Mouse (Mus musculus): ENCODE results near the gene Xylt1.

DNA sequence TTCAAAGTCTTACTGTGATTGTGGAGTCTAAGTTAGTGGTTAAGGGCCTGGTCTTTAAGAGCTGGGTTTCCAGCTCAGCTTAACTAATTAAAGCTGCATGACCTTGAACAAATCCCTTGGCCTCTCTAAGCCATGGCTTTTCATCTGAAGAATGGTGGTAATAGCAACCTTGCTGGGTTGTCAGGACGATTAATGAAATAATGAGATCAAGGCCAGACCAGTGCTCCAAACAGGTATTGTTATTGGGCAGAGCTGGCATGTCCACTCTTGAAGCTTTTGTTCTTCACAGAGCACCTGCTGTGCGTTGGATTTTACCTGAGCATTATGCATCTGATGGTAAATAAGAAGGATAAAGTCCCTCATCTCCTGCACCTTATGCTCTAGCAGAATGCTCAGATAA, 208.6 kb downstream of the Xylt1 start:
- TF ChIP-seq CTCF (IDR thresholded peaks at IDR 0.05; ENCODE audit: low read depth, low read length), result no peak
- TF ChIP-seq POLR2A (IDR thresholded peaks at IDR 0.05; ENCODE audit: borderline replicate concordance, low read depth, low read length), result no peak

Data from bone marrow macrophage, adult 2 months (primary cell).